Mouse (Mus musculus): ENCODE results near the gene St6galnac3. TPM values are rescaled to one million over a fixed set of nuclear protein-coding genes. Genes with fewer than 3 reads are reported as not detected.

The St6galnac3 gene
- polyA plus RNA-seq, 1 experiment from 2014 or later: 34.4 TPM

GRCm38 (mm10) chr3:153735796-153736549 is 11.0 kb upstream of the St6galnac3 start:
- Histone ChIP-seq H3K4me1 (replicated peaks; ENCODE audit: insufficient read depth, low read length) (peaks cover 11% of the 10 kb centered on the region; the same call in 1 of the 2 replicates), H3K4me3 (replicated peaks; ENCODE audit: low read depth, low read length) (no peak overlapping the region), H3K9me3 (replicated peaks; ENCODE audit: low read length) (no peaks in the 10 kb centered on the region), H3K36me3 (ENCODE audit: insufficient read depth, low read length) (no peaks in the 10 kb centered on the region), H3K27me3 (ENCODE audit: insufficient read depth, low read length) (peaks cover 4% of the 10 kb centered on the region; the same call in 1 of the 2 replicates), H3K27ac (no peak overlapping the region), H3K9ac (ENCODE audit: low read depth, low read length) (no peak overlapping the region), H3K4me2 (ENCODE audit: low read length) (no peak overlapping the region)
- WGBS: 51% methylated on average over 13 of the region's 13 CpGs
- no peak for DNase-seq (ENCODE audit: low spot score)
- no peak for TF ChIP-seq CTCF (IDR thresholded peaks at IDR 0.05; ENCODE audit: low read depth)
- no peak for ATAC-seq (replicated peaks; ENCODE audit: low FRiP score, low read depth)

- Histone ChIP-seq H3K4me1 (replicated peaks; ENCODE audit: insufficient read depth, low read length) (peaks cover 11% of the 10 kb centered on the region; the same call in 1 of the 2 replicates), H3K9ac (ENCODE audit: low read depth, low read length) (no peak overlapping the region), H3K27me3 (ENCODE audit: insufficient read depth, low read length) (peaks cover 4% of the 10 kb centered on the region; the same call in 1 of the 2 replicates), H3K36me3 (ENCODE audit: insufficient read depth, low read length) (no peaks in the 10 kb centered on the region), H3K9me3 (replicated peaks; ENCODE audit: low read length) (no peaks in the 10 kb centered on the region), H3K27ac (no peak overlapping the region), H3K4me2 (ENCODE audit: low read length) (no peak overlapping the region), H3K4me3 (replicated peaks; ENCODE audit: low read depth, low read length) (no peak overlapping the region)
- no peak for ATAC-seq (replicated peaks; ENCODE audit: low FRiP score, low read depth)
- WGBS: 41% methylated on average over 10 of the region's 10 CpGs
- DNase-seq (ENCODE audit: low spot score): no peak
- TF ChIP-seq CTCF (IDR thresholded peaks at IDR 0.05; ENCODE audit: low read depth): no peak
Observed at GRCm38 (mm10) chr3:153734741-153735140, 9.8 kb upstream of the St6galnac3 start.

GRCm38 (mm10) chr3:153733364-153734159 is 8.6 kb upstream of the St6galnac3 start:
- H3K9ac ChIP-seq (ENCODE audit: low read depth, low read length): no peak overlapping the region
- peaks cover 4% of the 10 kb centered on the region; the same call in 1 of the 2 replicates for H3K27me3 ChIP-seq (ENCODE audit: insufficient read depth, low read length)
- H3K27ac ChIP-seq: no peak overlapping the region
- H3K36me3 ChIP-seq (ENCODE audit: insufficient read depth, low read length): no peaks in the 10 kb centered on the region
- peaks cover 8% of the 10 kb centered on the region; the same call in 1 of the 2 replicates for H3K4me1 ChIP-seq (replicated peaks; ENCODE audit: insufficient read depth, low read length)
- no peak overlapping the region for H3K4me2 ChIP-seq (ENCODE audit: low read length)
- H3K4me3 ChIP-seq (replicated peaks; ENCODE audit: low read depth, low read length): no peak overlapping the region
- WGBS: 89% methylated on average over 4 of the region's 4 CpGs
- TF ChIP-seq CTCF (IDR thresholded peaks at IDR 0.05; ENCODE audit: low read depth): no peak
- no peaks in the 10 kb centered on the region for H3K9me3 ChIP-seq (replicated peaks; ENCODE audit: low read length)
- ATAC-seq (replicated peaks; ENCODE audit: low FRiP score, low read depth) (no peak), DNase-seq (ENCODE audit: low spot score) (no peak)

GRCm38 (mm10) chr3:153732749-153733148 is 7.8 kb upstream of the St6galnac3 start:
- Histone ChIP-seq H3K27ac (no peak overlapping the region), H3K9ac (ENCODE audit: low read depth, low read length) (no peak overlapping the region), H3K9me3 (replicated peaks; ENCODE audit: low read length) (no peaks in the 10 kb centered on the region), H3K4me3 (replicated peaks; ENCODE audit: low read depth, low read length) (no peak overlapping the region), H3K4me1 (replicated peaks; ENCODE audit: insufficient read depth, low read length) (peaks cover 8% of the 10 kb centered on the region; the same call in 1 of the 2 replicates), H3K27me3 (ENCODE audit: insufficient read depth, low read length) (peaks cover 1% of the 10 kb centered on the region; the same call in 1 of the 2 replicates), H3K4me2 (ENCODE audit: low read length) (no peak overlapping the region), H3K36me3 (ENCODE audit: insufficient read depth, low read length) (no peaks in the 10 kb centered on the region)
- TF ChIP-seq CTCF (IDR thresholded peaks at IDR 0.05; ENCODE audit: low read depth): no peak
- ATAC-seq (replicated peaks; ENCODE audit: low FRiP score, low read depth): no peak
- peak; percentile 58 for DNase-seq (ENCODE audit: low spot score)
- 46% methylated on average over 6 of the region's 6 CpGs for WGBS

- no peak overlapping the region for H3K9ac ChIP-seq (ENCODE audit: low read depth, low read length)
- 39% methylated on average over 6 of the region's 6 CpGs for whole genome bisulfite sequencing
- DNase-seq (ENCODE audit: low spot score) (peak; percentile 64), ATAC-seq (replicated peaks; ENCODE audit: low FRiP score, low read depth) (no peak)
- H3K4me3 ChIP-seq (replicated peaks; ENCODE audit: low read depth, low read length): no peak overlapping the region
- H3K4me1 ChIP-seq (replicated peaks; ENCODE audit: insufficient read depth, low read length): peaks cover 8% of the 10 kb centered on the region; the same call in 1 of the 2 replicates
- H3K9me3 ChIP-seq (replicated peaks; ENCODE audit: low read length): no peaks in the 10 kb centered on the region
- H3K27ac ChIP-seq: no peak overlapping the region
- no peaks in the 10 kb centered on the region for H3K27me3 ChIP-seq (ENCODE audit: insufficient read depth, low read length)
- no peak overlapping the region for H3K4me2 ChIP-seq (ENCODE audit: low read length)
- TF ChIP-seq CTCF (IDR thresholded peaks at IDR 0.05; ENCODE audit: low read depth): no peak
- no peaks in the 10 kb centered on the region for H3K36me3 ChIP-seq (ENCODE audit: insufficient read depth, low read length)
Observed at GRCm38 (mm10) chr3:153732035-153732434, 7.1 kb upstream of the St6galnac3 start.

- DNase-seq (ENCODE audit: low spot score): no peak
- ATAC-seq (replicated peaks; ENCODE audit: low FRiP score, low read depth): no peak
- Histone ChIP-seq H3K9ac (ENCODE audit: low read depth, low read length) (no peak overlapping the region), H3K4me2 (ENCODE audit: low read length) (no peak overlapping the region), H3K4me3 (replicated peaks; ENCODE audit: low read depth, low read length) (no peak overlapping the region), H3K27me3 (ENCODE audit: insufficient read depth, low read length) (no peaks in the 10 kb centered on the region), H3K4me1 (replicated peaks; ENCODE audit: insufficient read depth, low read length) (peaks cover 8% of the 10 kb centered on the region; the same call in 1 of the 2 replicates), H3K27ac (no peak overlapping the region), H3K9me3 (replicated peaks; ENCODE audit: low read length) (no peaks in the 10 kb centered on the region), H3K36me3 (ENCODE audit: insufficient read depth, low read length) (no peaks in the 10 kb centered on the region)
- no peak for TF ChIP-seq CTCF (IDR thresholded peaks at IDR 0.05; ENCODE audit: low read depth)
Observed at GRCm38 (mm10) chr3:153728577-153728976, 3.6 kb upstream of the St6galnac3 start.

Measured in kidney, postnatal 0 days (tissue).